Mouse (Mus musculus) adrenal gland, postnatal 36 days (tissue): ENCODE measurements around the gene Dynlrb1. TPM values are rescaled to one million over a fixed set of nuclear protein-coding genes. Genes with fewer than 3 reads are reported as not detected.

ENCODE experiments used
- DNase-seq, 2 experiments: peaks; one replicate each; pipeline ENCODE4 v3.0.0; 2021; ENCODE audit warnings: mixed read lengths in 1 of 2
- total RNA-seq, 2 experiments: library from RNA; stranded (reverse); gene quantifications; 2 replicates each; pipeline ENCODE4 v1.2.3; 2021

Gene Dynlrb1
- total RNA-seq, 2 experiments from 2014 or later: 289 to 360 TPM

GRCm38 (mm10) chr2:155279163-155279562 is 42.8 kb downstream of the Dynlrb1 start:
- DNase-seq: no peak

- no peak for DNase-seq
Measured at GRCm38 (mm10) chr2:155280116-155280515, 43.8 kb downstream of the Dynlrb1 start.

- DNase-seq: peak in 1 of 2 experiments; percentile 35
Measured at GRCm38 (mm10) chr2:155283793-155284192, 47.5 kb downstream of the Dynlrb1 start.

- DNase-seq: no peak
Measured at GRCm38 (mm10) chr2:155284647-155285046, 48.3 kb downstream of the Dynlrb1 start.

GRCm38 (mm10) chr2:155285744-155286143 is 49.4 kb downstream of the Dynlrb1 start:
- DNase-seq: no peak

- no peak for DNase-seq
Measured at GRCm38 (mm10) chr2:155287456-155288250, 51.3 kb downstream of the Dynlrb1 start.

- peak in 1 of 2 experiments; percentile 53 for DNase-seq
Measured at GRCm38 (mm10) chr2:155290066-155290465, 53.7 kb downstream of the Dynlrb1 start.

GRCm38 (mm10) chr2:155293382-155293781 is 57.0 kb downstream of the Dynlrb1 start:
- DNase-seq: peak; percentile 85

GRCm38 (mm10) chr2:155293946-155294345 is 57.6 kb downstream of the Dynlrb1 start:
- peak; percentile 67 to 74 for DNase-seq

GRCm38 (mm10) chr2:155295453-155295852 is 59.1 kb downstream of the Dynlrb1 start:
- no peak for DNase-seq

GRCm38 (mm10) chr2:155299563-155299962 is 63.2 kb downstream of the Dynlrb1 start:
- peak in 1 of 2 experiments; percentile 23 for DNase-seq

Other genes with a start within 250 kb of the Dynlrb1 start
- 1 to 10 TPM; 7.2 to 9.1 TPM for gene Gm14226, start 218.3 kb upstream of the Dynlrb1 start, total RNA-seq
- 10 to 100 TPM; 36.5 to 37.1 TPM for gene Ahcy, start 162.0 kb upstream of the Dynlrb1 start, total RNA-seq
- gene Itch, start 103.0 kb upstream of the Dynlrb1 start, total RNA-seq: 10 to 100 TPM; 47.1 to 51.2 TPM
- gene Map1lc3a, start 39.8 kb downstream of the Dynlrb1 start, total RNA-seq: 100 to 1,000 TPM; 469 to 912 TPM
- gene Pigu, start 120.9 kb downstream of the Dynlrb1 start, total RNA-seq: 10 to 100 TPM; 34.4 to 40.9 TPM
- gene Trp53inp2, start 144.5 kb downstream of the Dynlrb1 start, total RNA-seq: 100 to 1,000 TPM; 283 to 299 TPM
- 10 to 100 TPM; 40.1 to 41.2 TPM for gene Ncoa6, start 237.4 kb downstream of the Dynlrb1 start, total RNA-seq